Mouse (Mus musculus) midbrain, embryonic 13.5 days (tissue): ENCODE data around the gene Trim46. TPM values are rescaled to one million over a fixed set of nuclear protein-coding genes. Genes with fewer than 3 reads are reported as not detected.

Source experiments
- ATAC-seq: fragments of 200-750 bp; cut with Nextera tagmentation; 2 replicates; pipeline ENCODE4 v1.8.0; 2017; ENCODE audit warnings: mild to moderate bottlenecking, moderate TSS enrichment, moderate library complexity
- H3K27ac ChIP-seq: fragments of 300-500 bp; sonication (generic); 2 replicates; pipeline ENCODE4 v1.5.1; 2015; ENCODE audit warnings: inconsistent platforms, mild to moderate bottlenecking, moderate library complexity
- H3K27me3 ChIP-seq: fragments of 300-500 bp; sonication (generic); 2 replicates; pipeline ENCODE4 v1.6.1; 2015; ENCODE audit warnings: mild to moderate bottlenecking, inconsistent platforms
- H3K36me3 ChIP-seq: fragments of 300-500 bp; sonication (generic); 2 replicates; pipeline ENCODE4 v1.6.1; 2015; ENCODE audit warnings: mild to moderate bottlenecking, inconsistent platforms
- H3K4me1 ChIP-seq: fragments of 300-500 bp; sonication (generic); replicated peaks from 2 replicates; pipeline ENCODE4 v1.6.1; 2015; ENCODE audit warnings: inconsistent platforms
- H3K4me2 ChIP-seq: fragments of 300-500 bp; sonication (generic); replicated peaks from 2 replicates; pipeline ENCODE4 v1.6.1; 2015; ENCODE audit warnings: moderate library complexity, mild to moderate bottlenecking, inconsistent platforms
- H3K4me3 ChIP-seq: fragments of 300-500 bp; sonication (generic); replicated peaks from 2 replicates; pipeline ENCODE4 v1.5.1; 2015; ENCODE audit warnings: mild to moderate bottlenecking, inconsistent platforms
- H3K9ac ChIP-seq: fragments of 300-500 bp; sonication (generic); replicated peaks from 2 replicates; pipeline ENCODE4 v1.6.1; 2015; ENCODE audit warnings: mild to moderate bottlenecking, inconsistent platforms
- H3K9me3 ChIP-seq: fragments of 300-500 bp; sonication (generic); 2 replicates; pipeline ENCODE4 v1.6.1; 2016; ENCODE audit warnings: mild to moderate bottlenecking, inconsistent platforms
- WGBS: fragments of 180-500 bp; shearing (Covaris S2); methylation state at CpG from one replicate; pipeline ENCODE4 v1.1.7; 2015; 5-methylcytosine and 5-hydroxymethylcytosine counted together
- polyA plus RNA-seq: library from polyadenylated mRNA; unstranded; fragments of >200 nt; fragmentation: Nextera tagmentation; extraction: Ambion mirVana; gene quantifications from 2 replicates; pipeline ENCODE4 v1.2.1, GENCODE M21; 2015

Trim46 gene
- polyA plus RNA-seq, 1 experiment from 2014 or later, result 59.4 TPM

DNA sequence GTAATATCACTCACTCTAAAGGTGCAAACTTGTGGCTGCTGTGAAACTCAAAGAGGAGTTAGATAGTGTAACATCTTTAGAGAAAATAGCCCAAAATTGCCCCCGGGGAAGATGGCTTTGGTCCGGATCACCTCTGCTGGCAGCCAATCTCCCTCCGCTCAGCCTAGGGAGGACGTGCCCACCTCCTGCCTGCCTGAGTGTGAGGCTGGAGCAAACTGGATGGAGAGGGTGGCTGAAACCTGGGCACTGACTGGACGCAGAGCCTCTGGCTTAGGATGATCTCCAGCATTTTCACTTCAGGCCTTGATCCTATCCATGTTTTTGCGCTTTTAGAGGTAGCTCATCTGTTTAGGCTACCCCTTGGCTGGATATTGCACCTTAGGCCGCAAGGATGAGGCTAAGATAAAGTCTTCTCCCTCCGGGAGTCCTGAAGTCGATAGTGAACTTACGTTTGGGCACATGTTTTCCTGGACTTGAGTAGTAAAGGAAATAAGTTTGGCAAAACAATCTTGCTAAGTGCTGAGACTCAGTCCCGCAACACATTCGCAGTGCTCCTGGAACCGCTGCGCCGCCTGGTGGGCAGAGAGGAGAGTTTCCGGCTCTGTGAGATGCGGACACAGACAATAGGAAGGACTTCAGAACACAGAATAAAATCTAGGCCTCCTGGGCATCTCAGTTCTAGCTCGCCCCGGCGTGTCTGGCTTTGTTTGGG is 35.6 kb upstream of the Trim46 start:
- no peak overlapping the region for H3K27ac ChIP-seq
- H3K27me3 ChIP-seq, result peaks cover 51% of the 10 kb centered on the region
- WGBS, result 13% methylated on average over 20 of the region's 20 CpGs
- no peaks in the 10 kb centered on the region for H3K9me3 ChIP-seq
- H3K4me3 ChIP-seq, result peak overlapping the region; percentile 44
- no peak overlapping the region for H3K9ac ChIP-seq
- ATAC-seq, result no peak
- H3K36me3 ChIP-seq, result no peaks in the 10 kb centered on the region
- peak overlapping the region; percentile 82 for H3K4me2 ChIP-seq
- H3K4me1 ChIP-seq, result peaks cover 33% of the 10 kb centered on the region

- Histone ChIP-seq H3K9me3 (no peaks in the 10 kb centered on the region), H3K36me3 (no peaks in the 10 kb centered on the region), H3K4me1 (peaks cover 33% of the 10 kb centered on the region), H3K4me2 (peak within 1 kb of the TSS; percentile 82), H3K9ac (peak within 1 kb of the TSS; percentile 61), H3K27me3 (peaks cover 58% of the 10 kb centered on the region), H3K4me3 (peak within 1 kb of the TSS; percentile 44), H3K27ac (0 out of 2 replicates have a peak within 1 kb of the TSS, but pooled peaks have one; percentile 11)
- peak; percentile 49 for ATAC-seq
- under 1% methylated on average over 52 of the region's 52 CpGs for WGBS
Measured at GRCm38 (mm10) chr3:89280606-89281511, 34.8 kb upstream of the Trim46 start, which contains the start of gene Efna1. Gene Efna1 (minus strand): TSS chr3:89281142.

- peak overlapping the region; percentile 82 for H3K4me2 ChIP-seq
- under 1% methylated on average over 29 of the region's 29 CpGs for WGBS
- H3K36me3 ChIP-seq, result no peaks in the 10 kb centered on the region
- no peaks in the 10 kb centered on the region for H3K9me3 ChIP-seq
- H3K4me3 ChIP-seq, result peak overlapping the region; percentile 44
- ATAC-seq, result peak; percentile 24; the same call in 1 of the 2 replicates
- H3K27me3 ChIP-seq, result peaks cover 58% of the 10 kb centered on the region
- peaks cover 33% of the 10 kb centered on the region for H3K4me1 ChIP-seq
- H3K9ac ChIP-seq, result peak overlapping the region; percentile 61
- 0 out of 2 replicates have a peak overlapping the region, but pooled peaks have one; percentile 11 for H3K27ac ChIP-seq
Measured at GRCm38 (mm10) chr3:89280050-89280605, 34.0 kb upstream of the Trim46 start.

- Histone ChIP-seq H3K27ac (peak overlapping the region; percentile 11; the same call in 1 of the 2 replicates), H3K9me3 (no peaks in the 10 kb centered on the region), H3K36me3 (no peaks in the 10 kb centered on the region), H3K4me3 (peak overlapping the region; percentile 44), H3K27me3 (peaks cover 55% of the 10 kb centered on the region), H3K4me1 (peaks cover 33% of the 10 kb centered on the region), H3K4me2 (peak overlapping the region; percentile 82), H3K9ac (peak overlapping the region; percentile 61)
- 2% methylated on average over 35 of the region's 35 CpGs for WGBS
- peak; percentile 62 for ATAC-seq
Measured at GRCm38 (mm10) chr3:89279153-89279890, 33.2 kb upstream of the Trim46 start.

- peak overlapping the region; percentile 44 for H3K4me3 ChIP-seq
- H3K36me3 ChIP-seq, result no peaks in the 10 kb centered on the region
- WGBS, result 32% methylated on average over 8 of the region's 8 CpGs
- H3K9me3 ChIP-seq, result no peaks in the 10 kb centered on the region
- H3K27ac ChIP-seq, result no peak overlapping the region
- peaks cover 55% of the 10 kb centered on the region for H3K27me3 ChIP-seq
- H3K9ac ChIP-seq, result no peak overlapping the region
- H3K4me1 ChIP-seq, result peaks cover 33% of the 10 kb centered on the region
- peak overlapping the region; percentile 82 for H3K4me2 ChIP-seq
- ATAC-seq, result no peak
Measured at GRCm38 (mm10) chr3:89278643-89279042, 32.5 kb upstream of the Trim46 start.

DNA sequence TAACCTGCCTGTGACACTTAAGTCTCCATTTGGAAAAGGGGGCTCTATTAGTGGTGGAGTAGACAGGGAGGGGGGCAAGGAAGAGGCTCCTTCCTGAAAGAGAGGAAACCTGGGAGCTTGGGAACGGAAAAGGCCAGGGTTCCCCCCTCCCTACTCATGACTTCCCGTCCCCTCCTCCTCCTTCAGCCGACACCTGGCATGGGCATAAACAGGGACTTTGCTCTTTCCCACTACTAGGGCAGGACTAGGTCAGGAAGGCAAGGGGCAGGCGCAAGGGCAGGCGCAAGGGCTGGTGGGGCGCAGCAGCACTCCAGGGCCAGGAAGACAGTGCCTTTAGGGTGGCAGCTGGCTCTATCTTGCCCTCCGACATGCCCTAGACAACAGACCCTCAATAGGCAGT is 32.0 kb upstream of the Trim46 start:
- Histone ChIP-seq H3K36me3 (no peaks in the 10 kb centered on the region), H3K4me3 (0 out of 2 replicates have a peak overlapping the region, but pooled peaks have one; percentile 2), H3K9me3 (no peaks in the 10 kb centered on the region), H3K4me1 (peaks cover 33% of the 10 kb centered on the region), H3K27me3 (peaks cover 55% of the 10 kb centered on the region), H3K9ac (no peak overlapping the region), H3K27ac (no peak overlapping the region), H3K4me2 (peak overlapping the region; percentile 82)
- ATAC-seq, result no peak
- WGBS, result 76% methylated on average over 7 of the region's 7 CpGs

- no peak for ATAC-seq
- H3K36me3 ChIP-seq, result no peaks in the 10 kb centered on the region
- H3K4me1 ChIP-seq, result peaks cover 33% of the 10 kb centered on the region
- H3K9me3 ChIP-seq, result no peaks in the 10 kb centered on the region
- peaks cover 55% of the 10 kb centered on the region for H3K27me3 ChIP-seq
- H3K9ac ChIP-seq, result 0 out of 2 replicates have a peak overlapping the region, but pooled peaks have one; percentile 32
- H3K27ac ChIP-seq, result no peak overlapping the region
- H3K4me2 ChIP-seq, result peak overlapping the region; percentile 82; the same call in 1 of the 2 replicates
- H3K4me3 ChIP-seq, result 0 out of 2 replicates have a peak overlapping the region, but pooled peaks have one; percentile 2
- WGBS, result 61% methylated on average over 14 of the region's 14 CpGs
Measured at GRCm38 (mm10) chr3:89277281-89278021, 31.3 kb upstream of the Trim46 start.

DNA sequence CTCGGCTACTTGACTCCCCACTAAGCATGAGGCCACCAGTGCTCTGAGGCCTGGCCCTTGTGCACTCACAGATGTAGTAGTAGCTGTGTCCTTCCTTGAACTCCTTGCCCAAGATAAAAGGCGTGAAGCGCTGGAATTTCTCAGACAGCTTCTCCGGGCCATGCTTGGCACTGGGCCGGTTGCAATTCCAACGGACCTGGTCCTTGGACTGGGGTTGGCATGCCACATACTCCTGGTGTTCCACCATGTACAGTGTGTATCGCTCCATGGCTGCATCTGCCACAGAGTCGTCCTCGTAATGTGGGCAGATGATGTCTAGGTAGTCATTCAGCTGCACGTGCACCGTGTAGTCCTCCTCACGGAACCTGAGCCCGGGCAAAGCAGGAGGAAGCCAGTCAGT is 30.0 kb upstream of the Trim46 start:
- peaks cover 47% of the 10 kb centered on the region for H3K27me3 ChIP-seq
- 91% methylated on average over 13 of the region's 13 CpGs for WGBS
- H3K9me3 ChIP-seq, result no peaks in the 10 kb centered on the region

DNA sequence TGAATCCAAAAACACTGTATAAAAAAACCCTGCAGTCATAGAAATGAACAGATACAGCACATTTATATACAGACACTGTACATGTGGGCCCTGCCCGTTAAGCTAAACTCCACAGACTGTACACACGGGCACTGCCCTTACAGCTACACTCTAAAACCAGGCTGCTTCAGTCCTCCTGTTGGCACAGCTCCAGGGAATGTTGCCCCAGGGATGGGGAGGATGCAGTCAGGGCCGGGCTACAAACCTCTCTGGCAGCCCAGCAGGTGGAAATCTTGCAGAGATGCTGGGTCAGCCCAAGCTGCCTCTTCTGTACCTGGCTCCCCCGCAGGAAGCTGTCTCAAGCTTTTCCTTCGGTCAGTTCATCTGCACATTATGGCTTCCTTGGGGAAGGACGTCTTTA is 25.7 kb upstream of the Trim46 start:
- Histone ChIP-seq H3K36me3 (no peaks in the 10 kb centered on the region), H3K4me3 (no peak overlapping the region), H3K4me1 (peaks cover 34% of the 10 kb centered on the region), H3K9me3 (no peaks in the 10 kb centered on the region), H3K27ac (no peak overlapping the region), H3K27me3 (peaks cover 7% of the 10 kb centered on the region), H3K9ac (no peak overlapping the region), H3K4me2 (no peak overlapping the region)
- WGBS, result 63% methylated on average over 6 of the region's 6 CpGs
- no peak for ATAC-seq

More for the DNA sequence above, 30.0 kb upstream of the Trim46 start:
- H3K4me1 ChIP-seq, result peaks cover 23% of the 10 kb centered on the region
- H3K36me3 ChIP-seq, result no peaks in the 10 kb centered on the region
- no peak overlapping the region for H3K4me3 ChIP-seq
- H3K9ac ChIP-seq, result no peak overlapping the region
- no peak for ATAC-seq
- no peak overlapping the region for H3K4me2 ChIP-seq
- H3K27ac ChIP-seq, result no peak overlapping the region

GRCm38 (mm10) chr3:89270891-89271290 is 24.8 kb upstream of the Trim46 start:
- WGBS, result 70% methylated on average over 6 of the region's 6 CpGs
- ATAC-seq, result no peak
- peak overlapping the region; percentile 63; the same call in 1 of the 2 replicates for H3K27ac ChIP-seq

More at GRCm38 (mm10) chr3:89270891-89271290, 24.8 kb upstream of the Trim46 start:
- Histone ChIP-seq H3K27me3 (no peaks in the 10 kb centered on the region), H3K36me3 (no peaks in the 10 kb centered on the region), H3K9ac (peak overlapping the region; percentile 78; the same call in 1 of the 2 replicates), H3K4me1 (peaks cover 38% of the 10 kb centered on the region), H3K9me3 (no peaks in the 10 kb centered on the region), H3K4me2 (peak overlapping the region; percentile 74), H3K4me3 (peak overlapping the region; percentile 52)
